Mouse (Mus musculus): Measurements from ENCODE around the gene Slc6a12.

- TF ChIP-seq CTCF (IDR thresholded peaks at IDR 0.05; ENCODE audit: low read depth), result no peak
- no peak for TF ChIP-seq EP300 (IDR thresholded peaks at IDR 0.05; ENCODE audit: low read depth)
Measured at GRCm38 (mm10) chr6:121305571-121305970, 37.3 kb upstream of the Slc6a12 start.
